Mouse (Mus musculus): ENCODE measurements around the gene Gpx3. TPM values are rescaled to one million over a fixed set of nuclear protein-coding genes. Genes with fewer than 3 reads are reported as not detected.

Gpx3 gene
- not detected in 4 replicates for total RNA-seq (2023)

GRCm38 (mm10) chr11:54902333-54903323 is at the start of gene Gpx3:
Gene Gpx3 (plus strand): TSS chr11:54902453.

GRCm38 (mm10) chr11:54860256-54861038 is 41.8 kb upstream of the Gpx3 start, which contains the start of gene Lyrm7:
Gene Lyrm7 (minus strand): TSS chr11:54860916.

GRCm38 (mm10) chr11:54866119-54867048 is 35.9 kb upstream of the Gpx3 start, which contains the start of gene Hint1:
Gene Hint1 (plus strand): TSS chr11:54866383.

Other genes with a start within 250 kb of the Gpx3 start
- gene Cdc42se2, start 114.8 kb upstream of the Gpx3 start, total RNA-seq (2023): 128 to 132 TPM (median 131 TPM) in 4 replicates
- 4.5 to 9.2 TPM (median 7.7 TPM) in 4 replicates for gene Lyrm7, start 41.5 kb upstream of the Gpx3 start, total RNA-seq (2023)
- gene Hint1, start 36.1 kb upstream of the Gpx3 start, total RNA-seq (2023): 114 to 138 TPM (median 116 TPM) in 4 replicates
- 100 to 112 TPM (median 111 TPM) in 4 replicates for gene Tnip1, start 60.5 kb downstream of the Gpx3 start, total RNA-seq (2023)
- 243 to 257 TPM (median 248 TPM) in 4 replicates for gene Anxa6, start 131.0 kb downstream of the Gpx3 start, total RNA-seq (2023)
- gene Ccdc69, start 175.7 kb downstream of the Gpx3 start, total RNA-seq (2023): 36.5 to 42.5 TPM (median 40.9 TPM) in 4 replicates
- 122 to 128 TPM (median 125 TPM) in 4 replicates for gene Gm2a, start 195.7 kb downstream of the Gpx3 start, total RNA-seq (2023)
- gene Slc36a3, start 249.3 kb downstream of the Gpx3 start, total RNA-seq (2023): not detected in 4 replicates